Mouse (Mus musculus) kidney, adult 2 months (tissue): ENCODE measurements around the gene Rhot2.

Experiments used
- CTCF ChIP-seq: fragments of 200-500 bp; conservative IDR thresholded peaks from 2 replicates; pipeline ENCODE4 v1.5.1; 2011; ENCODE audit warnings: low read depth, mild to moderate bottlenecking, control low read depth, low read length, moderate library complexity, mixed read lengths; ENCODE audit not compliant: insufficient read depth, insufficient read length
- POLR2A ChIP-seq: fragments of 200-500 bp; IDR thresholded peaks from one replicate; pipeline ENCODE4 v1.6.1; 2011; ENCODE audit warnings: low read depth, low read length, control low read depth

DNA sequence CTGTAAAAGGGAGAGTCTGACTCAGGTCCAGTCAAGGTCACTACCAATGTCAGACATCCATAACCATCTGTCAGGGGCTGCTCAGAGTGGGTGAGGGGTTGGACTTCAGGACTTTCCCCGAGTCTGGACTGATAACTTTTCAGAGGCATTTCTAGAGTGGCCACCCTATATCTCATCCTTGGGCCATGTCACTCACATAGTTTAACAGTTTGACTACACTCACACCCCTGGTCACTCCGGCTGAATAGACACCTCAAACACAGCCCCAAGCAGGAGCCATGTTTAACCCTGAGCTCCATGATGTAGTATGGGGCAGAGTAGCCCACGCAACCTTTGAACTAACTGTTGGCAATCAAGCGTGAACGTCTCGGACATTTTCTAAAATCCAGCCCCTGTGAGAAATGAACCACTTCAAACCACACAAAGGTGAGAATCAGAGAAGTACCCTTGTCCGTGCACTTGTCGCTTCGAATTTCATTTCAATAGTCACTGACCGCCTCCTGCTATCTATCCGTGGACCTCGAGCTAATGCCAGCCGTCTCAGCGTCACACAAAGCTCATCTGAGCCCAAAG, 29.6 kb upstream of the Rhot2 start:
- TF ChIP-seq CTCF: no peak
- no peak for TF ChIP-seq POLR2A
